Mouse (Mus musculus) CH12.LX (cell line): ENCODE measurements around the gene E330017A01Rik. TPM values are rescaled to one million over a fixed set of nuclear protein-coding genes. Genes with fewer than 3 reads are reported as not detected.

ENCODE experiments used
- DNase-seq: peaks from one replicate; pipeline ENCODE4 v3.0.0-alpha.2; 2013; ENCODE audit errors: extremely low read depth
- H3K27ac ChIP-seq: 2 replicates; pipeline ENCODE4 v1.5.1; 2012; ENCODE audit warnings: low read depth, mild to moderate bottlenecking, control low read depth, moderate library complexity; ENCODE audit not compliant: insufficient read depth
- H3K27me3 ChIP-seq: replicated peaks from 2 replicates; pipeline ENCODE3; 2012; ENCODE audit warnings: inconsistent platforms
- H3K36me3 ChIP-seq, 2 experiments: replicated peaks in 1 of 2; 2 replicates each; pipeline versions ENCODE3 to v1.6.1; 2012; ENCODE audit warnings: inconsistent platforms in 1 of 2, low read length in 1 of 2, mild to moderate bottlenecking in 1 of 2, mixed read lengths in 1 of 2, moderate library complexity in 1 of 2; ENCODE audit not compliant: control insufficient read depth in 1 of 2, insufficient read depth in 1 of 2
- H3K4me1 ChIP-seq, 2 experiments: 2 replicates each; pipeline ENCODE4 v1.6.1; 2012; ENCODE audit warnings: inconsistent platforms in 1 of 2, moderate library complexity in 1 of 2; ENCODE audit not compliant: insufficient read depth in 2 of 2, control insufficient read depth in 1 of 2
- H3K4me2 ChIP-seq: 2 replicates; pipeline ENCODE4 v1.6.1; 2012; ENCODE audit warnings: low read depth, mild to moderate bottlenecking, control low read depth; ENCODE audit not compliant: poor library complexity, insufficient read depth, severe bottlenecking
- H3K4me3 ChIP-seq, 3 experiments: fragments of 150-350 bp in 1 of 3; sonication (generic) in 1 of 3; replicated peaks in 1 of 3; 2 replicates each; pipeline versions ENCODE3 to v1.5.1; 2011 to 2012; ENCODE audit warnings: low read depth in 2 of 3, low read length in 2 of 3, mild to moderate bottlenecking in 2 of 3, moderate library complexity in 2 of 3, control low read depth in 1 of 3, improper control_type of control experiment in 1 of 3, inconsistent platforms in 1 of 3, mixed read lengths in 1 of 3; ENCODE audit not compliant: poor library complexity in 1 of 3
- H3K79me2 ChIP-seq: replicated peaks from 2 replicates; pipeline ENCODE4 v1.6.1; 2012; ENCODE audit warnings: mild to moderate bottlenecking, moderate library complexity; ENCODE audit not compliant: control insufficient read depth, poor library complexity, insufficient read depth, severe bottlenecking; ENCODE audit errors: extremely low read depth
- H3K9ac ChIP-seq: 2 replicates; pipeline ENCODE4 v1.6.1; 2012; ENCODE audit warnings: low read depth, mild to moderate bottlenecking, control low read depth, moderate library complexity; ENCODE audit not compliant: insufficient read depth
- H3K9me3 ChIP-seq: replicated peaks from 2 replicates; pipeline ENCODE3; 2012; ENCODE audit warnings: low read length, inconsistent platforms, mixed read lengths
- CHD2 ChIP-seq: IDR thresholded peaks from 2 replicates; pipeline ENCODE4 v1.6.1; 2011; ENCODE audit warnings: low read length, improper control_type of control experiment
- CTCF ChIP-seq, 2 experiments: IDR thresholded peaks in 1 of 2; conservative IDR thresholded peaks in 1 of 2; 2 replicates each; pipeline ENCODE4 v1.5.1; 2011 to 2012; ENCODE audit warnings: low read depth in 2 of 2, low read length in 2 of 2, improper control_type of control experiment in 1 of 2, inconsistent platforms in 1 of 2, mild to moderate bottlenecking in 1 of 2, moderate library complexity in 1 of 2
- GABPA ChIP-seq: IDR thresholded peaks from 2 replicates; pipeline ENCODE4 v1.6.1; 2012; ENCODE audit warnings: low read depth, low read length, improper control_type of control experiment, inconsistent platforms; ENCODE audit not compliant: insufficient replicate concordance
- HCFC1 ChIP-seq: IDR thresholded peaks from 2 replicates; pipeline ENCODE4 v1.6.1; 2012; ENCODE audit warnings: low read depth, mild to moderate bottlenecking, inconsistent platforms, low read length, improper control_type of control experiment
- IRF4 ChIP-seq: IDR thresholded peaks from 2 replicates; pipeline ENCODE4 v1.6.1; 2014; ENCODE audit warnings: low read depth, mild to moderate bottlenecking, inconsistent platforms, low read length, improper control_type of control experiment
- JUND ChIP-seq: conservative IDR thresholded peaks from 2 replicates; pipeline ENCODE4 v1.6.1; 2011; ENCODE audit warnings: low read depth, low read length, improper control_type of control experiment
- KAT2A ChIP-seq: IDR thresholded peaks from 2 replicates; pipeline ENCODE4 v1.6.1; 2012; ENCODE audit warnings: low read length, improper control_type of control experiment, inconsistent platforms; ENCODE audit not compliant: insufficient replicate concordance
- MAX ChIP-seq: IDR thresholded peaks from 2 replicates; pipeline ENCODE4 v1.6.1; 2011; ENCODE audit warnings: low read length, improper control_type of control experiment
- MEF2A ChIP-seq: IDR thresholded peaks from 2 replicates; pipeline ENCODE4 v1.6.1; 2014; ENCODE audit warnings: low read depth, mild to moderate bottlenecking, inconsistent platforms, low read length, improper control_type of control experiment, borderline replicate concordance
- MXI1 ChIP-seq: IDR thresholded peaks from 2 replicates; pipeline ENCODE4 v1.6.1; 2011; ENCODE audit warnings: mild to moderate bottlenecking, low read depth, low read length, improper control_type of control experiment
- MYC ChIP-seq: IDR thresholded peaks from 2 replicates; pipeline ENCODE4 v1.6.1; 2011; ENCODE audit warnings: low read depth, mild to moderate bottlenecking, improper control_type of control experiment, low read length
- NELFE ChIP-seq: IDR thresholded peaks from 2 replicates; pipeline ENCODE4 v1.6.1; 2011; ENCODE audit warnings: low read depth, low read length, improper control_type of control experiment
- PAX5 ChIP-seq: IDR thresholded peaks from 2 replicates; pipeline ENCODE4 v1.6.1; 2012; ENCODE audit warnings: low read length, inconsistent platforms, mixed read lengths
- RCOR1 ChIP-seq: conservative IDR thresholded peaks from 2 replicates; pipeline ENCODE4 v1.6.1; 2012; ENCODE audit warnings: low read depth, mild to moderate bottlenecking, inconsistent platforms, low read length, improper control_type of control experiment
- SIN3A ChIP-seq: IDR thresholded peaks from 2 replicates; pipeline ENCODE4 v1.6.1; 2012; ENCODE audit warnings: low read length, improper control_type of control experiment, inconsistent platforms
- SMC3 ChIP-seq: IDR thresholded peaks from 2 replicates; pipeline ENCODE4 v1.6.1; 2011; ENCODE audit warnings: low read depth, low read length, improper control_type of control experiment
- TBP ChIP-seq: conservative IDR thresholded peaks from 2 replicates; pipeline ENCODE4 v1.6.1; 2011; ENCODE audit warnings: low read depth, low read length, improper control_type of control experiment
- TCF12 ChIP-seq: IDR thresholded peaks from 2 replicates; pipeline ENCODE4 v1.6.1; 2014; ENCODE audit warnings: low read depth, mild to moderate bottlenecking, inconsistent platforms, low read length, improper control_type of control experiment
- USF2 ChIP-seq: conservative IDR thresholded peaks from 2 replicates; pipeline ENCODE4 v1.6.1; 2011; ENCODE audit warnings: low read depth, low read length, improper control_type of control experiment
- ZC3H11A ChIP-seq: IDR thresholded peaks from 2 replicates; pipeline ENCODE4 v1.6.1; 2012; ENCODE audit warnings: low read depth, mild to moderate bottlenecking, inconsistent platforms, low read length, improper control_type of control experiment
- ZKSCAN1 ChIP-seq: IDR thresholded peaks from 2 replicates; pipeline ENCODE4 v1.6.1; 2012; ENCODE audit warnings: low read depth, inconsistent platforms, low read length, improper control_type of control experiment, borderline replicate concordance
- dilution Hi-C: fragments of 300-500 bp; cut with MboI; formaldehyde crosslinking; loops from 2 replicates; pipeline ENCODE4 v1.14.3; 2020; ENCODE audit warnings: low sequenced_read_pairs; ENCODE audit not compliant: extremely low pct_unique_long_range_greater_than_20kb, extremely low pct_ligation_motif_present
- in situ Hi-C: fragments of 300-500 bp; cut with MboI; formaldehyde crosslinking; loops from 3 replicates; pipeline ENCODE4 v1.14.3; 2019; ENCODE audit warnings: low sequenced_read_pairs, low pct_ligation_motif_present, low pct_unique_long_range_greater_than_20kb, mixed read lengths
- polyA plus RNA-seq: library from polyadenylated mRNA; unstranded; fragments of >175 nt; gene quantifications from 2 replicates; pipeline ENCODE4 v1.2.1, GENCODE M21; 2012; ENCODE audit warnings: low read depth; ENCODE audit not compliant: insufficient read length
- total RNA-seq, 2 experiments: library from RNA; depleted of rRNA; stranded (reverse); fragments of 300-350 nt in 1 of 2; fragments of >200 nt in 1 of 2; gene quantifications; 2 replicates each; pipeline ENCODE4 v1.2.3; 2012 to 2014

Gene E330017A01Rik
- total and polyA plus RNA-seq, 3 experiments, result 0.21 TPM; not detected in 2

- H3K79me2 ChIP-seq, result no peaks in the 10 kb centered on the region
- H3K36me3 ChIP-seq, result no peaks in the 10 kb centered on the region
- TF ChIP-seq JUND, result no peak
- H3K27me3 ChIP-seq, result no peaks in the 10 kb centered on the region
- in situ Hi-C loops, result loop anchor here (25.0 kb wide), 3 partner anchors 762 to 1038 kb away; partner anchors contain the start of genes Cmss1 and Gabrr3
- no peak overlapping the region for H3K27ac ChIP-seq
- no peak overlapping the region for H3K4me2 ChIP-seq
- H3K4me1 ChIP-seq, result no peaks in the 10 kb centered on the region
- H3K9me3 ChIP-seq, result no peaks in the 10 kb centered on the region
- H3K4me3 ChIP-seq, result no peak overlapping the region
- dilution Hi-C loops, result no loop called here
- H3K9ac ChIP-seq, result no peak overlapping the region
- DNase-seq, result no peak
Observed at GRCm38 (mm10) chr16:58649979-58650378, 11.4 kb upstream of the E330017A01Rik start.

DNA sequence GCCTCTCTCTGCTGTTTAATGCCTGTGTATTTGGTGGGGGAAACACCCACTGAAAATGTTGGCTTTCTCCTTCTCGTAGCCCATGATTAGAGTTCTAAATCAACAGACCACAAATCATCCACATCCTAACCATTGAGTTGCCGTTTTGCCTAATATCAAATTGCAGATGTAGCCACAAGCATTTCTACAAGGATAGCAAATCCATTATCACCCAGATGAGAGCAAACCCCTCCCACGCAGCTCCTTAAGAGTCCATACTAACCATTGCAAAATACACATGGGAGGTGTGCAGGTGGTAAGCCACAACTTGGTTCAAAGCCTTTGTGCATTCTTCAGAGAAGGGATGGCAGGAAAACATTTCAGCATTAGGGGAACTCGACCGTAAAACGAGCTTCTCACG lies 523 bp downstream of the E330017A01Rik start:
- H3K4me2 ChIP-seq, result no peak overlapping the region; the same call in 1 of the 2 replicates
- H3K79me2 ChIP-seq, result no peaks in the 10 kb centered on the region
- dilution Hi-C loops, result no loop called here
- peaks cover 16 to 21% of the 10 kb centered on the region in 2 experiments for H3K4me1 ChIP-seq
- no peaks in the 10 kb centered on the region for H3K36me3 ChIP-seq
- no peak overlapping the region for H3K4me3 ChIP-seq
- no peak overlapping the region for H3K9ac ChIP-seq
- no peaks in the 10 kb centered on the region for H3K9me3 ChIP-seq
- no peaks in the 10 kb centered on the region for H3K27me3 ChIP-seq
- in situ Hi-C loops, result loop anchor here (25.0 kb wide), 1 partner anchor 1026 kb away; the partner anchor contains the start of gene Cmss1
- TF ChIP-seq GABPA (no peak), MAX (no peak), ZC3H11A (no peak), TCF12 (no peak), MYC (no peak)
- H3K27ac ChIP-seq, result no peak overlapping the region
- no peak for DNase-seq

DNA sequence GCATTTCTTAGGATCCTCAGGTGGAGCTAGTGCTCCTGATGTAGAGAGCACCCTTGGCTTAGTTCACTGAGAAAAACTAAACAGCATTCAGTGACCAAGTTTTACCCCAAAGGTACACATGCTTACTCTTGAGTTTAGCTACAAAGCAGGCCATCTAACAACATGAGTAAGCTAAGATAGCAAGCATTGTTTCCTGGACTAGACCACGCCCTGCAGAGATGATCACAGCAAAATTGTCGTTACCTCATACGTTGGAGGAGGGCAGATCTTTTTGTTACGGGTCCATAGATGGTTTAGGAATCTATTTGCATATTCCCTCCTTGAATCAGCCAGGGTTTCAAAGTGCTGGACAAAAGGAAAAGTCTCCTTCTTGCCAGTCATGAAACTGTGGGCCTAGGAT lies 1.1 kb downstream of the E330017A01Rik start:
- Histone ChIP-seq H3K9me3 (no peaks in the 10 kb centered on the region), H3K27me3 (no peaks in the 10 kb centered on the region), H3K4me2 (no peak overlapping the region), H3K9ac (no peak overlapping the region), H3K4me1 (peaks cover 16 to 21% of the 10 kb centered on the region in 2 experiments), H3K79me2 (no peaks in the 10 kb centered on the region), H3K4me3 (no peak overlapping the region), H3K36me3 (no peaks in the 10 kb centered on the region), H3K27ac (no peak overlapping the region)
- dilution Hi-C loops (no loop called here), in situ Hi-C loops (loop anchor here (25.0 kb wide), 1 partner anchor 1025 kb away; the partner anchor contains the start of gene Cmss1)
- no peak for TF ChIP-seq PAX5
- TF ChIP-seq NELFE, result no peak
- no peak for TF ChIP-seq IRF4
- TF ChIP-seq USF2, result no peak
- TF ChIP-seq TCF12, result no peak
- no peak for TF ChIP-seq ZKSCAN1
- TF ChIP-seq SIN3A, result no peak
- TF ChIP-seq HCFC1, result no peak
- TF ChIP-seq KAT2A, result no peak
- TF ChIP-seq CTCF (conservative IDR thresholded peaks at IDR 0.05 in 1 of 2, IDR thresholded peaks at IDR 0.05 in 1 of 2; ENCODE audit: low read depth in 2 of 2, low read length in 2 of 2), result no peak
- TF ChIP-seq CHD2, result no peak
- no peak for TF ChIP-seq TBP
- TF ChIP-seq MEF2A, result no peak
- TF ChIP-seq RCOR1, result no peak
- no peak for TF ChIP-seq MXI1
- no peak for TF ChIP-seq SMC3
- TF ChIP-seq, all 38 proteins: peak for 0
- DNase-seq, result no peak
